Mouse (Mus musculus): Measurements from ENCODE around the gene Sult2b1. TPM values are rescaled to one million over a fixed set of nuclear protein-coding genes. Genes with fewer than 3 reads are reported as not detected.

Gene Sult2b1
- total and polyA plus RNA-seq, 3 experiments, result 0.17 to 0.29 TPM; not detected in 1

- Histone ChIP-seq H3K4me3 (replicated peaks in 1 of 3; ENCODE audit: low read depth in 2 of 3, low read length in 2 of 3, poor library complexity in 1 of 3) (no peak overlapping the region), H3K79me2 (replicated peaks; ENCODE audit: control insufficient read depth, extremely low read depth, insufficient read depth, poor library complexity, severe bottlenecking) (no peaks in the 10 kb centered on the region), H3K9ac (ENCODE audit: insufficient read depth, low read depth) (no peak overlapping the region), H3K4me2 (ENCODE audit: insufficient read depth, low read depth, poor library complexity, severe bottlenecking) (no peak overlapping the region), H3K9me3 (replicated peaks; ENCODE audit: low read length) (peaks cover 8% of the 10 kb centered on the region), H3K4me1 (ENCODE audit: control insufficient read depth in 1 of 2, insufficient read depth in 2 of 2) (peaks cover 4 to 10% of the 10 kb centered on the region in 2 experiments), H3K27me3 (replicated peaks) (peaks cover 20% of the 10 kb centered on the region), H3K27ac (ENCODE audit: insufficient read depth, low read depth) (no peak overlapping the region), H3K36me3 (replicated peaks in 1 of 2; ENCODE audit: control insufficient read depth in 1 of 2, insufficient read depth in 1 of 2, low read length in 1 of 2) (no peaks in the 10 kb centered on the region)
- dilution Hi-C loops (cut with MboI; ENCODE audit: extremely low pct_ligation_motif_present, extremely low pct_unique_long_range_greater_than_20kb, low sequenced_read_pairs), result no loop called here
- in situ Hi-C loops (cut with MboI; ENCODE audit: low pct_ligation_motif_present, low pct_unique_long_range_greater_than_20kb, low sequenced_read_pairs), result no loop called here
- TF ChIP-seq TCF12 (IDR thresholded peaks at IDR 0.05; ENCODE audit: low read depth, low read length) (no peak), MYC (IDR thresholded peaks at IDR 0.05; ENCODE audit: low read depth, low read length) (no peak), MAFK (IDR thresholded peaks at IDR 0.05; ENCODE audit: insufficient replicate concordance, low read length) (no peak), IRF4 (IDR thresholded peaks at IDR 0.05; ENCODE audit: low read depth, low read length) (no peak), HCFC1 (IDR thresholded peaks at IDR 0.05; ENCODE audit: low read depth, low read length) (peak; percentile 69), KAT2A (IDR thresholded peaks at IDR 0.05; ENCODE audit: insufficient replicate concordance, low read length) (no peak)
- no peak for DNase-seq (ENCODE audit: extremely low read depth)
Observed at GRCm38 (mm10) chr7:45786136-45786578, 1.7 kb upstream of the Sult2b1 start.

GRCm38 (mm10) chr7:45785388-45786135, 1.1 kb upstream of the Sult2b1 start:
- no peaks in the 10 kb centered on the region for H3K36me3 ChIP-seq (replicated peaks in 1 of 2; ENCODE audit: control insufficient read depth in 1 of 2, insufficient read depth in 1 of 2, low read length in 1 of 2)
- peaks cover 6% of the 10 kb centered on the region for H3K9me3 ChIP-seq (replicated peaks; ENCODE audit: low read length)
- DNase-seq (ENCODE audit: extremely low read depth), result no peak
- no peak overlapping the region for H3K4me2 ChIP-seq (ENCODE audit: insufficient read depth, low read depth, poor library complexity, severe bottlenecking)
- dilution Hi-C loops (cut with MboI; ENCODE audit: extremely low pct_ligation_motif_present, extremely low pct_unique_long_range_greater_than_20kb, low sequenced_read_pairs) (no loop called here), in situ Hi-C loops (cut with MboI; ENCODE audit: low pct_ligation_motif_present, low pct_unique_long_range_greater_than_20kb, low sequenced_read_pairs) (no loop called here)
- H3K79me2 ChIP-seq (replicated peaks; ENCODE audit: control insufficient read depth, extremely low read depth, insufficient read depth, poor library complexity, severe bottlenecking), result no peaks in the 10 kb centered on the region
- H3K4me3 ChIP-seq (replicated peaks in 1 of 3; ENCODE audit: low read depth in 2 of 3, low read length in 2 of 3, poor library complexity in 1 of 3), result no peak overlapping the region
- no peak overlapping the region for H3K27ac ChIP-seq (ENCODE audit: insufficient read depth, low read depth)
- peaks cover 20% of the 10 kb centered on the region for H3K27me3 ChIP-seq (replicated peaks)
- TF ChIP-seq RCOR1 (conservative IDR thresholded peaks at IDR 0.05; ENCODE audit: low read depth, low read length), result no peak
- no peak for TF ChIP-seq HCFC1 (IDR thresholded peaks at IDR 0.05; ENCODE audit: low read depth, low read length)
- TF ChIP-seq USF2 (conservative IDR thresholded peaks at IDR 0.05; ENCODE audit: low read depth, low read length), result no peak
- TF ChIP-seq JUND (conservative IDR thresholded peaks at IDR 0.05; ENCODE audit: low read depth, low read length), result no peak
- TF ChIP-seq BHLHE40 (IDR thresholded peaks at IDR 0.05; ENCODE audit: low read depth, low read length), result 0 out of 2 replicates have a peak, but pooled peaks have one; percentile 8
- peaks cover 9 to 10% of the 10 kb centered on the region in 2 experiments for H3K4me1 ChIP-seq (ENCODE audit: control insufficient read depth in 1 of 2, insufficient read depth in 2 of 2)
- H3K9ac ChIP-seq (ENCODE audit: insufficient read depth, low read depth), result no peak overlapping the region

- Histone ChIP-seq H3K79me2 (replicated peaks; ENCODE audit: control insufficient read depth, extremely low read depth, insufficient read depth, poor library complexity, severe bottlenecking) (no peaks in the 10 kb centered on the region), H3K27ac (ENCODE audit: insufficient read depth, low read depth) (no peak within 1 kb of the TSS), H3K4me2 (ENCODE audit: insufficient read depth, low read depth, poor library complexity, severe bottlenecking) (peak within 1 kb of the TSS; percentile 37), H3K9ac (ENCODE audit: insufficient read depth, low read depth) (peak within 1 kb of the TSS; percentile 18; the same call in 1 of the 2 replicates), H3K36me3 (replicated peaks in 1 of 2; ENCODE audit: control insufficient read depth in 1 of 2, insufficient read depth in 1 of 2, low read length in 1 of 2) (no peaks in the 10 kb centered on the region), H3K27me3 (replicated peaks) (peaks cover 19% of the 10 kb centered on the region), H3K4me3 (replicated peaks in 1 of 3; ENCODE audit: low read depth in 2 of 3, low read length in 2 of 3, poor library complexity in 1 of 3) (peak within 1 kb of the TSS; percentile 48 to 65 (median 53)), H3K9me3 (replicated peaks; ENCODE audit: low read length) (no peaks in the 10 kb centered on the region), H3K4me1 (ENCODE audit: control insufficient read depth in 1 of 2, insufficient read depth in 2 of 2) (peaks cover 15 to 23% of the 10 kb centered on the region in 2 experiments)
- DNase-seq (ENCODE audit: extremely low read depth), result peak; percentile 58
- in situ Hi-C loops (cut with MboI; ENCODE audit: low pct_ligation_motif_present, low pct_unique_long_range_greater_than_20kb, low sequenced_read_pairs), result no loop called here
- dilution Hi-C loops (cut with MboI; ENCODE audit: extremely low pct_ligation_motif_present, extremely low pct_unique_long_range_greater_than_20kb, low sequenced_read_pairs), result no loop called here
- TF ChIP-seq RAD21 (IDR thresholded peaks at IDR 0.05; ENCODE audit: low read depth, low read length), result no peak; the same call in 1 of the 2 replicates
- no peak for TF ChIP-seq EP300 (IDR thresholded peaks at IDR 0.05; ENCODE audit: low read length)
- TF ChIP-seq BHLHE40 (IDR thresholded peaks at IDR 0.05; ENCODE audit: low read depth, low read length), result peak; percentile 75
- TF ChIP-seq SMC3 (IDR thresholded peaks at IDR 0.05; ENCODE audit: low read depth, low read length), result peak; percentile 32
- peak in 1 of 2 experiments; percentile 55; a peak in 2 of 4 replicates for TF ChIP-seq CTCF (conservative IDR thresholded peaks at IDR 0.05 in 1 of 2, IDR thresholded peaks at IDR 0.05 in 1 of 2; ENCODE audit: low read depth in 2 of 2, low read length in 2 of 2)
- peak; percentile 85 for TF ChIP-seq HCFC1 (IDR thresholded peaks at IDR 0.05; ENCODE audit: low read depth, low read length)
- TF ChIP-seq MAX (IDR thresholded peaks at IDR 0.05; ENCODE audit: low read length), result no peak
- no peak for TF ChIP-seq E2F4 (IDR thresholded peaks at IDR 0.05; ENCODE audit: insufficient replicate concordance, low read depth, low read length)
- TF ChIP-seq POLR2AphosphoS2 (IDR thresholded peaks at IDR 0.05; ENCODE audit: low read depth, low read length), result no peak
- no peak for TF ChIP-seq MEF2A (IDR thresholded peaks at IDR 0.05; ENCODE audit: borderline replicate concordance, low read depth, low read length)
- TF ChIP-seq JUN (IDR thresholded peaks at IDR 0.05; ENCODE audit: insufficient read depth, low read depth, low read length), result no peak
- TF ChIP-seq KAT2A (IDR thresholded peaks at IDR 0.05; ENCODE audit: insufficient replicate concordance, low read length), result no peak
- TF ChIP-seq SIN3A (IDR thresholded peaks at IDR 0.05; ENCODE audit: low read length), result no peak
- TF ChIP-seq NRF1 (IDR thresholded peaks at IDR 0.05; ENCODE audit: low read depth, low read length), result peak; percentile 77
- TF ChIP-seq MAZ (IDR thresholded peaks at IDR 0.05; ENCODE audit: low read depth, low read length), result 0 out of 2 replicates have a peak, but pooled peaks have one; percentile 51
Observed at GRCm38 (mm10) chr7:45783511-45784091, 868 bp downstream of the Sult2b1 start, which contains the start of gene Lmtk3. Gene Lmtk3 (plus strand): TSS chr7:45783738.

Measured in CH12.LX (cell line).